Mouse (Mus musculus): ENCODE measurements at regions not wholly inside any gene's neighbourhood (a gene's known extent, or its start where the extent isn't known, plus 50 kb on each side); places are given as distances from the start of the nearest gene placed in this dataset.
"Not testable (repeated sequence)": the region's sequence is repeated elsewhere in the genome, so short reads cannot be mapped to it uniquely, and the experiment has no call there.

DNA sequence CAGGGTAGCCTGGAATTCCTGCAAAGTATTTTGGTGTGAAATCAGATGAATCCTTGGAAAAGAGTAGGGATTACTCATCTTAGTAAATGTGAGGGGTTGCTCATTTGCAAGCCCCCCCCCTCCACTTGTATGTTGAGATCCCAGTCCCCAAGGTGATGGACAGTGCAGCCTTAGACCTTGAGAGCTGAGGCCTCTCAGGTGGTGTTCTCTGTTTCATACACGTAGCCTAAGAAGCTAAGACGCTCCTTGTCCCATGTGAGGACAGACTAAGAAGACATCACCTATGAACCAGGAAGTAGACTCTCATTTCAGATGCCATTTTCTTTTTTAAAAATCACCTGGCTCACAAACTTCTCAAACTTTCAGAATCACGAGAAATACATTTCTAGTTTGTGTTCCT lies 67.6 kb upstream of the Map3k1 start:
- Histone ChIP-seq H3K27me3 (replicated peaks) (no peaks in the 10 kb centered on the region), H3K4me1 (replicated peaks) (no peaks in the 10 kb centered on the region), H3K36me3 (no peaks in the 10 kb centered on the region), H3K4me2 (no peak overlapping the region), H3K9ac (no peak overlapping the region), H3K4me3 (no peak overlapping the region), H3K27ac (ENCODE audit: poor library complexity, severe bottlenecking) (no peak overlapping the region), H3K9me3 (replicated peaks) (0 out of 2 replicates have a peak, but pooled peaks cover 11% of the 10 kb centered on the region)
- WGBS = 80% methylated on average over 3 of the region's 3 CpGs
- no peak for ATAC-seq (ENCODE audit: insufficient number of reproducible peaks, low FRiP score)

DNA sequence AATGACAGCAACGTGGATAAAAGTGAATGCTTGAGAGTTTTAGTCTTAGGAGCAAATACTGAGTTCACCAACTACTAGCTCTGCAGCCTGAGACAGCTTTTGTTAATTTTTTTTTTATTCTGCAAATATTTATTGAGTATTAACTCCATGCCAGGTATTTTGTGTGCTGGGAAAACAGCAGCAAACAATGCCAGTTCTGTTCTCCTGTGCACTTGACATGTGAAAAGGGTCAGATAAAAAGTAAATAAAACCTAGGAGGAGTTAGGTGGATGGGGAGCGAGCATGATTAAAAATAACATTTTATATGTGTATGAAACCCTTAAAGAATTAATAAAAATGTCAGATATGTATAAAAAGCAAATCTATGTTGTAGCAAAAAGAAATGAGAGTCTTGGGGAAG lies 68.1 kb upstream of the Map3k1 start:
- Histone ChIP-seq H3K27ac (ENCODE audit: poor library complexity, severe bottlenecking) (no peak overlapping the region), H3K9ac (no peak overlapping the region)
- 76% methylated on average over 2 of the region's 2 CpGs for WGBS

DNA sequence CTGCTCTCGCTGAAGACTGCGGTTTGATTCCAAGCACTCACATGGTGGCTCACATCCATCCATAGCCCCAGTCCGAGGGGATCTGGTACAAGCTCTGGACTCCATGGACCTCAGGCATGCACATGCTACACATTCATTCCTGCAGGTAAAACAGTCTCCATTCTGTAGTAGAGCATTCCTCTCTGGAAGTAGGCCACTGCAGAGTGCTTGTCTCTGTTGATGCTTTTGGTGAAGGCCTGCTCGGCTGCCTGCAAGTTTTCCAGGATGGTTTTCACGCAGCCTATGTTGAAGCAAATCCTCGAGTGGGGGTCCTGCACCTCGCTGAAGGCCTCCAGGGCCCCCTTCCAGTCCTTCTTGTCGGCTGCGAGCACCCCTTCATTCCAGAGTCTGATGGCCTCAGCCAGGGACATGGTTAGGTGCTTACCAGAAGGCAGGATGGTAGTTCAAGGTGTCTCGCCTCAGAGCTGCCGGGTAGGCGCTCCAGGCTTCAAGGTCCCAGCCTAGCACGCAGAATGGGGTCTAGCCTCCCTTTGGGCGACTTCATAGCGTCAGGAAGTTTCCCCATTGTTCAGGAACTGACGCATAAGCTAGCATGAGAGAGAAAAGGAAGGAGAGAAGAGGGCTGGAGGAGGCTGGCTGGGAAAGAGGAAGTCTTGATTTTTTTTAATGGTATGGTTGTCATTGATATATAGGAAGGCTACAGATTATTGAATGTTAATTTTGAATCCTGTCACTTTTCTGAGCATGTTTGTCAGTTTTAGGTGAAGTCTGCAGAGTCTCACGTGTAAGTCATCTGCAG lies 75.2 kb upstream of the Map3k1 start:
- H3K9me3 ChIP-seq (replicated peaks); H3K27ac ChIP-seq (ENCODE audit: poor library complexity, severe bottlenecking); H3K9ac ChIP-seq; H3K4me3 ChIP-seq; H3K4me1 ChIP-seq (replicated peaks); H3K36me3 ChIP-seq; H3K27me3 ChIP-seq (replicated peaks); H3K4me2 ChIP-seq; ATAC-seq (ENCODE audit: insufficient number of reproducible peaks, low FRiP score): not testable (repeated sequence)
- 81% methylated on average over 17 of the region's 17 CpGs for WGBS

More for the DNA sequence above, 68.1 kb upstream of the Map3k1 start:
- H3K4me3 ChIP-seq = no peak overlapping the region
- H3K4me1 ChIP-seq (replicated peaks) = no peaks in the 10 kb centered on the region
- H3K36me3 ChIP-seq = no peaks in the 10 kb centered on the region
- no peak for ATAC-seq (ENCODE audit: insufficient number of reproducible peaks, low FRiP score)
- no peaks in the 10 kb centered on the region for H3K27me3 ChIP-seq (replicated peaks)
- H3K4me2 ChIP-seq = no peak overlapping the region
- H3K9me3 ChIP-seq (replicated peaks) = 0 out of 2 replicates have a peak, but pooled peaks cover 11% of the 10 kb centered on the region

DNA sequence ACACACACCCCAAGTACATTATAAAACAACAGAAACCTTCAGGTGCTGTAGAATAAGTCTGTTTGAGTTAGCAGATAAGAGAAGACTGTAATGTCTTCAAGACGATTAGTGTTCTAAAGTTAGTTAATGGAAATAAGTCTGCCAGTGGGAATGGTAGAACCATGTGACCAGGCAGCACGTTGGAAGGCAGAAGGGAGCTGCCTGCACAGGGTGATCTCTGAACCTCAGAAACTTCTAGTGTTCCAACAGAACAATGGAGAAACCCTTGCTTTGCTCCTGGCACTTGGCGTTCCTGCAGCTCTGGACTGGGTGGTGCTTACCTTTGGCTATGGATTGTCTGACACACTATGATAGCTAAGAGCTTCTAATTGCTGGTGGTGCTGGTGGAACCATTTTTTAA lies 82.0 kb upstream of the Map3k1 start:
- WGBS = 58% methylated on average over 3 of the region's 3 CpGs

DNA sequence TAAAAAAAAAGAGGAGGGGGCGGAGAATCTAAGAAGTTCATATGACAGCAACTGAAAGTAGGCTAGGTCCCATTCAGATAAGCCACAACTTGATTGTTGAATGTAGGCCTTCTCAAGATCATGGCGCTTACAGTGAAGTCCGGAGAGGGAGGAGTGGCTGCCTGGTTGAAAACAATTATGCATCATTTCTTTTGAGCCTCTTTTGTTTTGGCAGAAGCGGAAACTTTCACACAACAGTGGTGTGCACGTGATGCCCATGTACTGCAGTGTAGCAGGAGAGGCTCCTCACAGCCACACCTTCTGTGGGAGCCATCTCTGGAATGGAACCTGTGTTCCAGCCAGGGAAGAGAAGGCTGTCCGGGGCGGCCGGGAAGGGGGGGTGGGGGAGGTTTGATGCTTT lies 83.3 kb upstream of the Map3k1 start:
- Histone ChIP-seq H3K9me3 (replicated peaks) (no peaks in the 10 kb centered on the region), H3K27me3 (replicated peaks) (no peaks in the 10 kb centered on the region), H3K27ac (ENCODE audit: poor library complexity, severe bottlenecking) (no peak overlapping the region), H3K4me2 (no peak overlapping the region), H3K9ac (no peak overlapping the region), H3K36me3 (no peaks in the 10 kb centered on the region), H3K4me3 (no peak overlapping the region), H3K4me1 (replicated peaks) (peaks cover 15% of the 10 kb centered on the region)
- ATAC-seq (ENCODE audit: insufficient number of reproducible peaks, low FRiP score) = no peak
- 90% methylated on average over 8 of the region's 8 CpGs for WGBS

More for the DNA sequence above, 82.0 kb upstream of the Map3k1 start:
- no peak overlapping the region for H3K4me2 ChIP-seq
- peaks cover 6% of the 10 kb centered on the region for H3K4me1 ChIP-seq (replicated peaks)
- no peak overlapping the region for H3K4me3 ChIP-seq
- no peak for ATAC-seq (ENCODE audit: insufficient number of reproducible peaks, low FRiP score)
- H3K36me3 ChIP-seq = no peaks in the 10 kb centered on the region
- H3K9ac ChIP-seq = no peak overlapping the region
- no peaks in the 10 kb centered on the region for H3K27me3 ChIP-seq (replicated peaks)
- no peaks in the 10 kb centered on the region for H3K9me3 ChIP-seq (replicated peaks)
- no peak overlapping the region for H3K27ac ChIP-seq (ENCODE audit: poor library complexity, severe bottlenecking)

DNA sequence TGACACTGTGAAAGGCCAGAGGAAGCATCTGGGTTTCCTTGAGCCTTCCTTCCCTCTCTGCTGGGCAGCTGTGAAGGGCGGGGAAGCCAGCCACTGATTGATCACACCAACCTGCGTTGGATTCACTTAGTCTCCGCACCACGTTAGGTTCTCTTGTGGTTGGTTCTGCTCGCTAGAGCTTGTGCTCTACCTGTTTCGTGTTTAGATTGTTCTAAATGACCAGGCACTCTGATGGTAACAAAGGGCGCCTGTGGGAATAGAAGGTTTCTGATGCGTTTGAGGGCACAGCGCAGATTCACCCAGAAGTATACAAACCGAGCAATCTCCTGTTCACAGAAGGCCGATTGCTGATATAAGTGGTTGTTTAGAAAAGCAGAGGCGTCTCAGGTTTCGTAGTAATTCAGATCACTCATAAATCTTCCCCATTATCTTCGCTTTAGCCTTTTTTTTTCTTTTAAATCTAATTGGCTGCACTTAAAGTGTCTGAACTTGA lies 84.5 kb upstream of the Map3k1 start:
- ATAC-seq (ENCODE audit: insufficient number of reproducible peaks, low FRiP score) = no peak
- H3K4me2 ChIP-seq = no peak overlapping the region
- WGBS = 43% methylated on average over 14 of the region's 14 CpGs

DNA sequence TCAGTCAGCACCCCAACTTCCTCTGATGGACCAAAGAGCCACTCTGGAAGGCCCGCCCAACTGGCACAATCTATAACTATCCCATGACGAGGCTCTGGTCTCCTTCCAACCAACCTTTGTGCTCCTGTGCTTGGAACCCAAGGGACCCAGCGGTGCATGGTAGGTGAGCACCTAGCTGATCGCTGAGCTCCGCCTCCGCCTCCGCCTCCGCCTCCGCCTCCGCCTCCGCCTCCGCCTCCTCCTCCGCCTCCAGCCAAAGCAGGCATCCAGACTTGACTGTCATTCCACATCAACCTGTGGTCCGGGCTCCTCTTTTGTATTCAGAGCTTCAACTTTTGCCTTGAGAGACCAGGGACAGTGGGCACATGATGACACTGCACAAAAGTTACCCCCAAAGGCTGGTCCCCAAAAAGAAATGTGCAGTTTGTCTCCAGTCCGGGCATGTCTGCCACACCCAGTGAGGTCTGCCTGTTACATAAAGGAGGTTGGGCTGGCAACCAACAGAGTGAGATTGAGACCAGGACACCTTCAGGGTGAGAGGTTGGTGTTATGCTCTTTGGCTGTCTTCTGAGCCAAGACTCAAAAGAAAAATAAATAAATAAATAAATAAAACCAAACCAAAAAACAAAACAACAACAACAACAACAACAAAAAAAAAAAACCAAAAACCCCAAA lies 86.1 kb upstream of the Map3k1 start:
- 50% methylated on average over 15 of the region's 15 CpGs for WGBS
- peak; percentile 80 for ATAC-seq (ENCODE audit: insufficient number of reproducible peaks, low FRiP score)
- H3K27me3 ChIP-seq (replicated peaks) = no peaks in the 10 kb centered on the region
- no peaks in the 10 kb centered on the region for H3K9me3 ChIP-seq (replicated peaks)
- H3K4me3 ChIP-seq = no peak overlapping the region
- peak overlapping the region; percentile 49 for H3K4me2 ChIP-seq
- no peak overlapping the region for H3K27ac ChIP-seq (ENCODE audit: poor library complexity, severe bottlenecking)
- H3K36me3 ChIP-seq = no peaks in the 10 kb centered on the region
- H3K4me1 ChIP-seq (replicated peaks) = peaks cover 15% of the 10 kb centered on the region
- no peak overlapping the region for H3K9ac ChIP-seq

More for the DNA sequence above, 84.5 kb upstream of the Map3k1 start:
- no peaks in the 10 kb centered on the region for H3K27me3 ChIP-seq (replicated peaks)
- no peak overlapping the region for H3K27ac ChIP-seq (ENCODE audit: poor library complexity, severe bottlenecking)
- H3K9ac ChIP-seq = no peak overlapping the region
- H3K9me3 ChIP-seq (replicated peaks) = no peaks in the 10 kb centered on the region
- no peak overlapping the region for H3K4me3 ChIP-seq
- H3K4me1 ChIP-seq (replicated peaks) = peaks cover 15% of the 10 kb centered on the region
- H3K36me3 ChIP-seq = no peaks in the 10 kb centered on the region

DNA sequence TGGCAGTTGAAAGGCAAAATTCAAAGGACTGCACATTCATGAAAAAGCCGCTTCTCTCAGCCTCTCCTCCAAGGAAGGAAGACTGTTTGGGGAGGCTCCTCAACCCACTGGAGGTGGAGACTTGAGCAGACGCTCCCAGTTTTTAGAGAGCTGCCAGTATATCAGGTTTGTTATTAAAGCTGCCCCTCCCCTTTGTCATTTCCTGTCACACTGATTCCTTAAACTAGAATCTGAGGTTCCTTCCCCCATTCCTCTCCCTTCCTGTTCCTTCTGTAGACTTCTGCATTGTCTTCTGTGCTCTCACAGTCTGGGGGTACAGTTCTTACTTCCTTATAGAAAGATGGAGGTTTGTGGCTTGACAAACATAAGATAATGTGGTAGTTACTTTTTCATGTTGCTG lies 87.5 kb upstream of the Map3k1 start:
- WGBS = 16% methylated on average over 2 of the region's 2 CpGs
- Histone ChIP-seq H3K9ac (no peak overlapping the region), H3K4me2 (0 out of 2 replicates have a peak overlapping the region, but pooled peaks have one; percentile 9), H3K27me3 (replicated peaks) (no peaks in the 10 kb centered on the region), H3K9me3 (replicated peaks) (no peaks in the 10 kb centered on the region), H3K4me3 (no peak overlapping the region), H3K36me3 (no peaks in the 10 kb centered on the region), H3K4me1 (replicated peaks) (peaks cover 15% of the 10 kb centered on the region), H3K27ac (ENCODE audit: poor library complexity, severe bottlenecking) (no peak overlapping the region)
- ATAC-seq (ENCODE audit: insufficient number of reproducible peaks, low FRiP score) = no peak

DNA sequence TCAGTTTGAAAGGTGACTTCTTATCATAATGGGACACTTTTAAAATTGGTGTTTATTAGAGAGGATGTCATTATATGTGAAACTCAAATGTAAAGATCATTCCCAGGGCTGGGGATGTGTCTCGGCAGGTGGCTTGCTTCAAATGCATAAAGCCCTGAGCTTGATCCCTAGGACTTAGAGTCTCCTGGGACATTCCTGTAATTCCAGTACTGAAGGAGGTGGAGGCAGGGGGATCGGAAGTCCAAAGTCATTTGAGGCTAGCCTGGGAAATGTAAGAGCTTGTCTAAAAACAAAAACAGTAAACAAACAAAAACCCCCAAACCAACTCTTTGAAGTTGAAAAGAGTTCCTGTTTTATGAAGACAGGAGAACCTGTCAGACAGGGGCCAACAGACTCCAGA lies 94.6 kb upstream of the Map3k1 start:
- no peak overlapping the region for H3K4me3 ChIP-seq
- no peak overlapping the region for H3K27ac ChIP-seq (ENCODE audit: poor library complexity, severe bottlenecking)
- peaks cover 18% of the 10 kb centered on the region for H3K4me1 ChIP-seq (replicated peaks)
- no peaks in the 10 kb centered on the region for H3K27me3 ChIP-seq (replicated peaks)
- no peaks in the 10 kb centered on the region for H3K9me3 ChIP-seq (replicated peaks)
- no peaks in the 10 kb centered on the region for H3K36me3 ChIP-seq
- no peak overlapping the region for H3K9ac ChIP-seq
- no peak overlapping the region for H3K4me2 ChIP-seq
- ATAC-seq (ENCODE audit: insufficient number of reproducible peaks, low FRiP score) = no peak
- 54% methylated on average over 2 of the region's 2 CpGs for WGBS

DNA sequence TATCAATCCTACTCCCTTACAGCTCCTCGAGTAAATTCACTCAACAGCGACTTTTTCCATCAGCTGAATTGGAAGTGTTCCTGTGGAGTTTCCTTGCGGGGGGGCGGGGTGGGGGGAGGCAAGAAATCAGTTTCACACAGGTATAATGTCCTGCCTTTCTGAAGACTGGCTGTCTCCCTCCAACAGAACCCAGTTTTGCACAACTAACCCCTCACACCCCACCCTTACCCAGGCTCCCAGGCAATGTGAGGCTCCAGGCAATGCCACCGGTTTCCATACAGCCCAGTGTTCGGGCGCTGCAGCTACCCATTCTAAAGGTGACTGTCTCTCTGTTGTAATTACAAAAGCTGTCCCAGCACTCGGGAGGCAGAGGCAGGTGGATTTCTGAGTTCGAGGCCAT lies 95.1 kb upstream of the Map3k1 start:
- no peak overlapping the region for H3K9ac ChIP-seq
- WGBS = 58% methylated on average over 9 of the region's 9 CpGs
- no peaks in the 10 kb centered on the region for H3K27me3 ChIP-seq (replicated peaks)
- no peak overlapping the region for H3K4me2 ChIP-seq
- no peak overlapping the region for H3K4me3 ChIP-seq
- no peak for ATAC-seq (ENCODE audit: insufficient number of reproducible peaks, low FRiP score)
- H3K36me3 ChIP-seq = no peaks in the 10 kb centered on the region
- no peak overlapping the region for H3K27ac ChIP-seq (ENCODE audit: poor library complexity, severe bottlenecking)
- no peaks in the 10 kb centered on the region for H3K9me3 ChIP-seq (replicated peaks)
- H3K4me1 ChIP-seq (replicated peaks) = peaks cover 18% of the 10 kb centered on the region

DNA sequence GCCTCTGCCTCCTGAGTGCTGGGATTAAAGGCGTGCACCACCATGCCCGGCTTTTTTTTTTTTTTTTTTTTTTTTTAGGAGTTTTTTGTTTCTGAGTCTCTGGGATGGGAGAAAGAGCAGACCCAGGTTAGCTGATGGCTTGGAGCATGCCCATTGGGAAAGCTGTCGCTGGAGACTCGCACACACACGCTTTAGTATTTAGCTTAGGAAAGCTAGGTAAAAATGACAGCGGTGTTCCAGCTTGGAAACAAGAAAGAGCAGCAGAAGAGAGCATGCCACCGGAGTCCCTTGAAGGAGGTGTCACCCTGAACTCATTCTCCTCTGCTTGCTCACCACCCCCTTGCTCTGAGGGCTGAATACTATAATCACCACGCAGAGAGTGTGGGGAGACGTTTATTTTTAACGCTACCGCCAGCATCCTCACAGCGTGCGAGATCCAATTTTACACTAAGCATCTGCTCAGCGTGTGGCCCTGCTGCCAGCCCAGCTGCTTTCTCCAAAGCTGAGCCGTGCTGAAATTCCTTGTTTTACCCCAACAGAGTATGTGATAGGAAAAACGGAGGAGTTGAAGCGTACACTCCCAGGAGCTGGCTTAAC lies 95.9 kb upstream of the Map3k1 start:
- Histone ChIP-seq H3K9me3 (replicated peaks) (no peaks in the 10 kb centered on the region), H3K4me2 (peak overlapping the region; percentile 62), H3K4me3 (peak overlapping the region; percentile 6; the same call in 1 of the 2 replicates), H3K36me3 (no peaks in the 10 kb centered on the region), H3K27ac (ENCODE audit: poor library complexity, severe bottlenecking) (peak overlapping the region; percentile 83), H3K9ac (peak overlapping the region; percentile 11; the same call in 1 of the 2 replicates), H3K27me3 (replicated peaks) (no peaks in the 10 kb centered on the region), H3K4me1 (replicated peaks) (peaks cover 21% of the 10 kb centered on the region)
- peak; percentile 69 for ATAC-seq (ENCODE audit: insufficient number of reproducible peaks, low FRiP score)
- 12% methylated on average over 15 of the region's 17 CpGs for WGBS
